Mouse (Mus musculus) C2C12 (cell line): ENCODE results near the gene Atxn10.

Experiments
- CEBPB ChIP-seq: IDR thresholded peaks from one replicate; pipeline ENCODE4 v1.6.1; 2011; ENCODE audit warnings: low read depth, mild to moderate bottlenecking, control low read depth, moderate library complexity
- CTCF ChIP-seq: IDR thresholded peaks from one replicate; pipeline ENCODE4 v1.5.1; 2011; ENCODE audit not compliant: control insufficient read depth, insufficient read depth, insufficient read length
- MAX ChIP-seq: IDR thresholded peaks from one replicate; pipeline ENCODE4 v1.6.1; 2011; ENCODE audit warnings: mild to moderate bottlenecking, control low read depth
- MYOD1 ChIP-seq: IDR thresholded peaks from one replicate; pipeline ENCODE4 v1.6.1; 2011; ENCODE audit warnings: low read depth; ENCODE audit not compliant: control insufficient read depth, insufficient read length

- TF ChIP-seq MYOD1 (no peak), CEBPB (no peak), CTCF (no peak), MAX (no peak)
These were observed 73.3 kb downstream of the Atxn10 start for GRCm38 (mm10) chr15:85409245-85409783.
